Mouse (Mus musculus) MEL (cell line): ENCODE results near the gene Ifitm10. TPM values are rescaled to one million over a fixed set of nuclear protein-coding genes. Genes with fewer than 3 reads are reported as not detected.

Experiments
- DNase-seq: peaks from one replicate; pipeline ENCODE4 v3.0.0; 2011; ENCODE audit warnings: low read depth, low spot score
- H3K27ac ChIP-seq: 2 replicates; pipeline ENCODE4 v1.5.1; 2012; ENCODE audit warnings: low read depth, mild to moderate bottlenecking, control low read depth, low read length, moderate library complexity; ENCODE audit not compliant: control insufficient read depth
- H3K27me3 ChIP-seq, 2 experiments: fragments of 150-350 bp in 1 of 2; sonication (generic) in 1 of 2; 2 replicates each; pipeline ENCODE4 v1.6.1; 2012; ENCODE audit warnings: low read length in 2 of 2, mild to moderate bottlenecking in 2 of 2, improper control_type of control experiment in 1 of 2, moderate library complexity in 1 of 2; ENCODE audit not compliant: insufficient read depth in 2 of 2, control insufficient read depth in 1 of 2
- H3K36me3 ChIP-seq, 2 experiments: 2 replicates each; pipeline ENCODE4 v1.6.1; 2012 to 2014; ENCODE audit warnings: low read length in 2 of 2, improper control_type of control experiment in 1 of 2, inconsistent platforms in 1 of 2, mild to moderate bottlenecking in 1 of 2; ENCODE audit not compliant: insufficient read depth in 2 of 2, control insufficient read depth in 1 of 2
- H3K4me1 ChIP-seq, 2 experiments: fragments of 150-350 bp in 1 of 2; sonication (generic) in 1 of 2; 2 replicates each; pipeline ENCODE4 v1.6.1; 2012; ENCODE audit warnings: low read length in 2 of 2, improper control_type of control experiment in 1 of 2, mild to moderate bottlenecking in 1 of 2; ENCODE audit not compliant: insufficient read depth in 2 of 2, control insufficient read depth in 1 of 2
- H3K4me3 ChIP-seq, 2 experiments: fragments of 150-350 bp in 1 of 2; sonication (generic) in 1 of 2; 2 replicates each; pipeline ENCODE4 v1.5.1; 2012; ENCODE audit warnings: low read depth in 2 of 2, low read length in 2 of 2, mild to moderate bottlenecking in 2 of 2, moderate library complexity in 2 of 2, control low read depth in 1 of 2, improper control_type of control experiment in 1 of 2; ENCODE audit not compliant: control insufficient read depth in 1 of 2, insufficient read depth in 1 of 2
- H3K79me2 ChIP-seq: 2 replicates; pipeline ENCODE4 v1.6.1; 2012; ENCODE audit warnings: mild to moderate bottlenecking, low read length, moderate library complexity; ENCODE audit not compliant: control insufficient read depth, poor library complexity, insufficient read depth
- H3K9ac ChIP-seq: 2 replicates; pipeline ENCODE4 v1.6.1; 2012; ENCODE audit warnings: low read depth, mild to moderate bottlenecking, control low read depth, low read length, moderate library complexity; ENCODE audit not compliant: control insufficient read depth, poor library complexity, severe bottlenecking
- H3K9me3 ChIP-seq: fragments of 150-350 bp; sonication (generic); replicated peaks from 2 replicates; pipeline ENCODE4 v1.6.1; 2012; ENCODE audit warnings: mild to moderate bottlenecking, low read length, improper control_type of control experiment, moderate library complexity; ENCODE audit not compliant: insufficient read depth
- BHLHE40 ChIP-seq: IDR thresholded peaks from 2 replicates; pipeline ENCODE4 v1.6.1; 2012; ENCODE audit warnings: low read depth, mild to moderate bottlenecking, inconsistent platforms, low read length, improper control_type of control experiment, borderline replicate concordance
- CHD1 ChIP-seq: IDR thresholded peaks from 2 replicates; pipeline ENCODE4 v1.6.1; 2012; ENCODE audit warnings: low read depth, mild to moderate bottlenecking, inconsistent platforms, low read length, improper control_type of control experiment
- ELF1 ChIP-seq: IDR thresholded peaks from 2 replicates; pipeline ENCODE4 v1.6.1; 2014; ENCODE audit warnings: low read depth, mild to moderate bottlenecking, inconsistent platforms, low read length, improper control_type of control experiment, moderate library complexity
- EP300 ChIP-seq, 2 experiments: IDR thresholded peaks; 2 replicates each; pipeline ENCODE4 v1.6.1; 2011; ENCODE audit warnings: improper control_type of control experiment in 2 of 2, low read length in 2 of 2, low read depth in 1 of 2, mild to moderate bottlenecking in 1 of 2
- ETS1 ChIP-seq: IDR thresholded peaks from 2 replicates; pipeline ENCODE4 v1.6.1; 2012; ENCODE audit warnings: low read depth, mild to moderate bottlenecking, inconsistent platforms, low read length, improper control_type of control experiment, moderate library complexity
- GABPA ChIP-seq: IDR thresholded peaks from 2 replicates; pipeline ENCODE4 v1.6.1; 2012; ENCODE audit warnings: low read depth, mild to moderate bottlenecking, inconsistent platforms, low read length, improper control_type of control experiment, moderate library complexity
- GATA1 ChIP-seq: IDR thresholded peaks from 2 replicates; pipeline ENCODE4 v1.6.1; 2011; ENCODE audit warnings: low read depth, low read length, improper control_type of control experiment
- JUND ChIP-seq: IDR thresholded peaks from 2 replicates; pipeline ENCODE4 v1.6.1; 2011; ENCODE audit warnings: low read depth, mild to moderate bottlenecking, improper control_type of control experiment, low read length
- MAFK ChIP-seq: IDR thresholded peaks from 2 replicates; pipeline ENCODE4 v1.6.1; 2011; ENCODE audit warnings: low read depth, mild to moderate bottlenecking, low read length, improper control_type of control experiment, borderline replicate concordance
- MYC ChIP-seq: IDR thresholded peaks from 2 replicates; pipeline ENCODE4 v1.6.1; 2011; ENCODE audit warnings: low read depth, mild to moderate bottlenecking, low read length, improper control_type of control experiment, moderate library complexity
- NELFE ChIP-seq: IDR thresholded peaks from 2 replicates; pipeline ENCODE4 v1.6.1; 2011; ENCODE audit warnings: low read depth, low read length, improper control_type of control experiment
- POLR2A ChIP-seq, 2 experiments: IDR thresholded peaks; 2 replicates each; pipeline ENCODE4 v1.6.1; 2011 to 2012; ENCODE audit warnings: low read length in 2 of 2, mild to moderate bottlenecking in 2 of 2, control low read depth in 1 of 2, improper control_type of control experiment in 1 of 2, low read depth in 1 of 2, moderate library complexity in 1 of 2; ENCODE audit not compliant: control insufficient read depth in 1 of 2, insufficient read depth in 1 of 2, poor library complexity in 1 of 2
- POLR2AphosphoS2 ChIP-seq: IDR thresholded peaks from 2 replicates; pipeline ENCODE4 v1.6.1; 2011; ENCODE audit warnings: low read length, improper control_type of control experiment
- SIN3A ChIP-seq: IDR thresholded peaks from 2 replicates; pipeline ENCODE4 v1.6.1; 2012; ENCODE audit warnings: low read length, improper control_type of control experiment, inconsistent platforms
- SMC3 ChIP-seq: IDR thresholded peaks from 2 replicates; pipeline ENCODE4 v1.6.1; 2011; ENCODE audit warnings: low read depth, low read length, improper control_type of control experiment
- TCF12 ChIP-seq: IDR thresholded peaks from 2 replicates; pipeline ENCODE4 v1.6.1; 2014; ENCODE audit warnings: low read depth, mild to moderate bottlenecking, inconsistent platforms, low read length, improper control_type of control experiment, moderate library complexity
- ZMIZ1 ChIP-seq: IDR thresholded peaks from 2 replicates; pipeline ENCODE4 v1.6.1; 2012; ENCODE audit warnings: low read depth, mild to moderate bottlenecking, inconsistent platforms, low read length, improper control_type of control experiment, moderate library complexity
- ZNF384 ChIP-seq: IDR thresholded peaks from 2 replicates; pipeline ENCODE4 v1.6.1; 2012; ENCODE audit warnings: low read depth, mild to moderate bottlenecking, inconsistent platforms, low read length, improper control_type of control experiment
- polyA plus RNA-seq, 2 experiments: library from polyadenylated mRNA; stranded (reverse) in 1 of 2; unstranded in 1 of 2; fragments of >175 nt in 1 of 2; fragments of >200 nt in 1 of 2; gene quantifications; 2 replicates each; pipeline versions ENCODE4 v1.2.1 to v1.2.4; 2012; ENCODE audit warnings: low replicate concordance in 2 of 2, low read depth in 1 of 2; ENCODE audit not compliant: insufficient read length in 2 of 2, insufficient read depth in 1 of 2, missing spikeins in 1 of 2
- total RNA-seq: library from RNA; depleted of rRNA; stranded (reverse); fragments of 300-350 nt; gene quantifications from 2 replicates; pipeline ENCODE4 v1.2.3, GENCODE M21; 2012

The Ifitm10 gene
- total and polyA plus RNA-seq, 3 experiments: 0.21 TPM; not detected in 2

DNA sequence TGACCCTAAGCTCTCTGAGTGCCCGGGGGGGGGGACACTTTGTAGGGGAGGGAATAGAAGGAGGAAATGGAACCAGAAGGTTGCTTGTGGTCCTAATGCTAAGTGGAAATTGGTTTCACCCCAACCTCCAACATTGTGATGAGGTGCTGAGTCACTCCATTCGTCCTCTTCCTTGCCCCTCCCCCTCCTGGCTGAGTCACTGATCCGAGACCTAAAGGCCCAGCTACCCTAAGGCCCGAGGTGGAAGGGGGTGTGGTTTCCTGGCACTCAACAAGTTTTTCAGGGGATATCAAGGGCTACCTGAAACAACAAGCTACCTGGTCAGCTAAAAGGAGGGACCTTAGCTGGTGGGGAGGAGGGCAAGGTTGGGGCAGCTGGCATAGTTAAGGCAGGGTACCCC is 19.6 kb upstream of the Ifitm10 start (continued):
- TF ChIP-seq ZNF384: no peak
- TF ChIP-seq, all 39 proteins: peak for 8

GRCm38 (mm10) chr7:142391609-142392008 is 18.1 kb upstream of the Ifitm10 start:
- Histone ChIP-seq H3K4me3 (no peak overlapping the region), H3K36me3 (peaks cover 0 to 31% of the 10 kb centered on the region in 2 experiments; a peak in 2 of 4 replicates), H3K27ac (no peak overlapping the region), H3K4me1 (peaks cover 30 to 56% of the 10 kb centered on the region in 2 experiments), H3K79me2 (peaks cover 10% of the 10 kb centered on the region), H3K9me3 (no peaks in the 10 kb centered on the region), H3K9ac (no peak overlapping the region), H3K27me3 (no peaks in the 10 kb centered on the region)
- TF ChIP-seq JUND (no peak), POLR2AphosphoS2 (no peak), GABPA (no peak), NELFE (no peak), POLR2A (IDR thresholded peaks at IDR 0.05; ENCODE audit: control insufficient read depth in 1 of 2, insufficient read depth in 1 of 2, low read depth in 1 of 2, low read length in 2 of 2, poor library complexity in 1 of 2) (no peak), SMC3 (no peak), MYC (no peak), ELF1 (no peak), SIN3A (no peak), ETS1 (no peak), CHD1 (no peak), GATA1 (no peak), ZMIZ1 (no peak), BHLHE40 (no peak), TCF12 (no peak)
- DNase-seq: no peak

DNA sequence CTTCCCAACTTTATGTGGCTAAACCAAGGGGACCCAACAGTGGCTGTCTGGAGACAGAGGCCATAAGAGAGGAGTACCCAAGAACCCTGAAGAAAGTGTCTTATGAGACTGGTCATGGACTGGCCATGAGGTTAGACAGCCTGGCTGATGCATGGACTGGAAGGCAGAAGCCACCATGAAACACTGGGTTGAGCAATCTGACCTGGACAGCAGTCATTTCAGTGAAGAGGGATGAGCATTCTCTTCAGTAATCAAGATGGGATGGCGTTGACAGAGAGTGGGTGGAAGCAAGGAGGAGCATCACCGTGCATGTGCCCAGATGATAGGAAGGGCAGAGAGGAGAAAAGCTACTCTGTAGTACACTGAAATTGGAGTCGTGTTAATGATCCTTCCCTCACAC is 17.6 kb upstream of the Ifitm10 start:
- TF ChIP-seq GATA1 (no peak), SMC3 (no peak), EP300 (IDR thresholded peaks at IDR 0.05; ENCODE audit: low read depth in 1 of 2, low read length in 2 of 2) (peak in 1 of 2 experiments; percentile 29; a peak in 1 of 4 replicates), GABPA (no peak), ELF1 (no peak), MAFK (no peak)
- TF ChIP-seq, all 39 proteins: peak for 1
- DNase-seq: peak; percentile 22
- Histone ChIP-seq H3K4me1 (peaks cover 30 to 56% of the 10 kb centered on the region in 2 experiments), H3K27me3 (no peaks in the 10 kb centered on the region), H3K36me3 (peaks cover 0 to 31% of the 10 kb centered on the region in 2 experiments; a peak in 2 of 4 replicates), H3K27ac (no peak overlapping the region), H3K9ac (no peak overlapping the region), H3K4me3 (no peak overlapping the region), H3K9me3 (no peaks in the 10 kb centered on the region), H3K79me2 (peaks cover 15% of the 10 kb centered on the region)
